Mouse (Mus musculus) heart, adult 8-10 months (tissue): ENCODE measurements around the gene Gm4498. TPM values are rescaled to one million over a fixed set of nuclear protein-coding genes. Genes with fewer than 3 reads are reported as not detected.
"Not testable (repeated sequence)": the region's sequence is repeated elsewhere in the genome, so short reads cannot be mapped to it uniquely, and the experiment has no call there.

Experiments
- DNase-seq: peaks from one replicate; pipeline ENCODE4 v3.0.0; 2022; ENCODE audit warnings: low spot score
- total RNA-seq, 4 experiments: library from RNA; stranded (reverse); gene quantifications; 2 replicates each; pipeline ENCODE4 v1.2.4; 2022

Gm4498 gene
- not detected for total RNA-seq

GRCm38 (mm10) chr7:20233728-20234127 lies at the start of gene Gm4498:
Gene Gm4498, minus strand, starts transcription at chr7:20233828.
- not testable (repeated sequence) for DNase-seq

- not testable (repeated sequence) for DNase-seq
Observed at GRCm38 (mm10) chr7:20262734-20263133, 29.1 kb upstream of the Gm4498 start, which contains the start of gene Gm5890. Gene Gm5890, minus strand, starts transcription at chr7:20262834.

GRCm38 (mm10) chr7:20205507-20205906 lies 28.1 kb downstream of the Gm4498 start, which contains the start of gene Gm6164:
Gene Gm6164, minus strand, starts transcription at chr7:20205607.
- not testable (repeated sequence) for DNase-seq

- not testable (repeated sequence) for DNase-seq
Observed at GRCm38 (mm10) chr7:20193410-20193809, 40.2 kb downstream of the Gm4498 start, which contains the start of gene Vmn1r95. Gene Vmn1r95, plus strand, starts transcription at chr7:20193710.

Other genes starting within 250 kb of the Gm4498 start
- not detected for gene Nlrp9b, start 242.4 kb downstream of the Gm4498 start, total RNA-seq
- gene Vmn1r91, start 134.1 kb downstream of the Gm4498 start, total RNA-seq: not detected
- not detected for gene Gm16442, start 111.2 kb downstream of the Gm4498 start, total RNA-seq
- not detected for gene Vmn1r93, start 94.7 kb downstream of the Gm4498 start, total RNA-seq
- gene Vmn1r94, start 65.5 kb downstream of the Gm4498 start, total RNA-seq: not detected
- gene Vmn1r95, start 40.1 kb downstream of the Gm4498 start, total RNA-seq: not detected
- gene Gm6164, start 28.2 kb downstream of the Gm4498 start, total RNA-seq: not detected
- not detected for gene Gm5890, start 29.0 kb upstream of the Gm4498 start, total RNA-seq
- not detected for gene Gm4133, start 100.2 kb upstream of the Gm4498 start, total RNA-seq
- gene Gm5728, start 141.6 kb upstream of the Gm4498 start, total RNA-seq: not detected
- not detected for gene Vmn1r100, start 184.1 kb upstream of the Gm4498 start, total RNA-seq
- gene Vmn1r101, start 208.8 kb upstream of the Gm4498 start, total RNA-seq: not detected
- gene Gm10670, start 241.1 kb upstream of the Gm4498 start, total RNA-seq: not detected